Mouse (Mus musculus) forebrain, embryonic 14.5 days (tissue): ENCODE measurements at regions not wholly inside any gene's neighbourhood (a gene's known extent, or its start where the extent isn't known, plus 50 kb on each side); places are given as distances from the start of the nearest gene placed in this dataset.
A peak's percentile ranks its signal among the peaks of the same experiment; 100 is the strongest.

ENCODE experiments used
- ATAC-seq: fragments of 200-750 bp; cut with Nextera tagmentation; 2 replicates; pipeline ENCODE4 v1.8.0; 2017; ENCODE audit warnings: mild to moderate bottlenecking, moderate library complexity
- DNase-seq: peaks from one replicate; pipeline ENCODE4 v3.0.0-alpha.2; 2015; ENCODE audit warnings: low spot score
- H3K27ac ChIP-seq: fragments of 300-500 bp; sonication (generic); 2 replicates; pipeline ENCODE4 v1.5.1; 2014; ENCODE audit warnings: low read depth, mild to moderate bottlenecking, control low read depth, low read length, moderate library complexity
- H3K27me3 ChIP-seq: fragments of 300-500 bp; sonication (generic); replicated peaks from 2 replicates; pipeline ENCODE4 v1.6.1; 2014; ENCODE audit warnings: low read length, control low read depth, mixed read lengths; ENCODE audit not compliant: control insufficient read depth, insufficient read depth
- H3K36me3 ChIP-seq: fragments of 300-500 bp; sonication (generic); 2 replicates; pipeline ENCODE4 v1.6.1; 2014; ENCODE audit warnings: low read length, control low read depth; ENCODE audit not compliant: control insufficient read depth, insufficient read depth
- H3K4me1 ChIP-seq: fragments of 300-500 bp; sonication (generic); 2 replicates; pipeline ENCODE4 v1.6.1; 2014; ENCODE audit warnings: antibody characterized with exemption, low read length, control low read depth; ENCODE audit not compliant: control insufficient read depth, insufficient read depth
- H3K4me2 ChIP-seq: fragments of 300-500 bp; sonication (generic); 2 replicates; pipeline ENCODE4 v1.6.1; 2014; ENCODE audit warnings: mild to moderate bottlenecking, control low read depth, low read length
- H3K4me3 ChIP-seq: fragments of 300-500 bp; sonication (generic); 2 replicates; pipeline ENCODE4 v1.5.1; 2014; ENCODE audit warnings: low read depth, low read length, control low read depth
- H3K9ac ChIP-seq: fragments of 300-500 bp; sonication (generic); 2 replicates; pipeline ENCODE4 v1.6.1; 2014; ENCODE audit warnings: mild to moderate bottlenecking, low read length, control low read depth, moderate library complexity
- H3K9me3 ChIP-seq: fragments of 300-500 bp; sonication (generic); replicated peaks from 2 replicates; pipeline ENCODE4 v1.6.1; 2016; ENCODE audit warnings: low read length, control low read depth, mixed read lengths; ENCODE audit not compliant: control insufficient read depth
- WGBS: fragments of 180-500 bp; shearing (Covaris S2); extraction: QIAGEN DNeasy Blood & Tissue Kit; methylation state at CpG from one replicate; pipeline ENCODE4 v1.1.7; 2014; 5-methylcytosine and 5-hydroxymethylcytosine counted together

DNA sequence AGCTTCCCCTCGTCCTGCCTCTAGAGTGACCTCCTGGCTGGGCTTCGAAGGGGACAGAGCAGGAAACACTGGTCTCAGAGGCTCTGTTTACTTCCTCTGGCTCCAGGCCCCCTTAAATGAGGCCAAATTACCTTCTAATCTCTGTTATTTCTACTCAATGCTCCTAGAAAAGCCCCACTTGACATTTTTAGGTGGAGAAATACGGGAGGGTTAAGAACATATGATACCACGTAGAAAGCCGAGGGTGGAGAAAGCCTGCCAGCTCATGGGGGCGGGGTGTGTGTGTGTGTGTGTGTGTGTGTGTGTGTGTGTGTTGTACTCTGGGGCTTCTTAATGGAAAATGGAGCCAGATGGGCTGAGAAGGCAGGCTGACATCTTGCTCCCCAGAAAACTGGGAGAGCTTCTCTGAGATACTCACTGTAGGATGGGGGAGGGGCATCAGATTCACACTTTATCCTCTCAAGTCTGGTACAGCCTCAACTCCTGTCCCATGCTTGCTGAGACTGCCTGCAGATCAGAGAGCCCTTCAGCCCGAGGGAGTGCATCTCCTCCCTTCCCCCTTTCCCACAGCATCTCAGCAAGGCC, 273.5 kb downstream of the Matn1 start:
- Histone ChIP-seq H3K4me2 (no peak overlapping the region), H3K36me3 (no peaks in the 10 kb centered on the region), H3K27ac (peak overlapping the region; percentile 33; the same call in 1 of the 2 replicates), H3K9me3 (no peaks in the 10 kb centered on the region), H3K4me1 (peaks cover 2% of the 10 kb centered on the region; the same call in 1 of the 2 replicates), H3K27me3 (no peaks in the 10 kb centered on the region), H3K9ac (no peak overlapping the region), H3K4me3 (no peak overlapping the region)
- 54% methylated on average over 7 of the region's 7 CpGs for WGBS
- ATAC-seq (peak; percentile 44; the same call in 1 of the 2 replicates), DNase-seq (peak; percentile 76)

DNA sequence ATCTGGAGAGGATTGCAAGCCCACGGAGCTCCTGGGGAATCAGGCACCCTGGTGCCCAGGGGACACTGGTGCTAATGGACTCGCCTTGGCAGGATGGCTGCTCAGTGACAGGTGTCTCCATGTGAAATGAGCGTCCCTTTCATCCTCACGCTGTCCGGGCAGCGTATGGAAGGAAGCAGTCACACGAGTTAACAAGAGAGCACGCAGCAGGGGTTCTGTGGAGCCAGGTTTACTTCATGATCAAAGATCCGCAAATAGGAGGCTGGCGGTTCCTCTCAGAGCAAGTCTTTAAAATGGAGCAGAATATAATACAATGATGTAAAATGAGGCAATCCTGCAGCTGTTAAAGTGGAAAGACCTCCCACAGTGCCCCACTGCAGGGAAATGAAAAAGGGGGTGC, 276.8 kb downstream of the Matn1 start:
- H3K36me3 ChIP-seq: no peaks in the 10 kb centered on the region
- no peak overlapping the region for H3K4me3 ChIP-seq
- no peak overlapping the region for H3K9ac ChIP-seq
- H3K9me3 ChIP-seq: no peaks in the 10 kb centered on the region
- no peaks in the 10 kb centered on the region for H3K27me3 ChIP-seq
- ATAC-seq: no peak
- no peak overlapping the region for H3K4me2 ChIP-seq
- H3K27ac ChIP-seq: no peak overlapping the region
- peak; percentile 67 for DNase-seq
- H3K4me1 ChIP-seq: peaks cover 2% of the 10 kb centered on the region; the same call in 1 of the 2 replicates
- WGBS: 53% methylated on average over 10 of the region's 10 CpGs

DNA sequence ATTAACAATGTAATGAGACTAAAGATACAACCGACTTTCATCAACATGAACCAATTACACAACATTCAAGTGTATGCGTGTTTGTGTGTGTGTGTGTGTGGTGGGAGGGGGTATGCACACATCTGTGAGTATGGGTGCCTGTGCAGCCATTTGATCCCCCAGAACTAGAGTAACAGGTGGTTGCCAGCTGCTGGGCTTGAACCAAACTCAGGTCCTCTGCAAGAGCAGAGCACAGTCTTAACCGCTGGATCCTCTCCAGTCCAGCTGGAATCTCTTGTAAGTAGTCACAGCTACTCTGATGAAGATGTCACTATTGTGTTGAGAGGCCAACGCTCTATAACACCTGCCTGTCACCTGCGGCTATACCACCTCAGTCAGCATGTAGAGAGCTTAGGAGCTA, 286.2 kb downstream of the Matn1 start:
- Histone ChIP-seq H3K27ac (no peak overlapping the region), H3K36me3 (no peaks in the 10 kb centered on the region), H3K9ac (no peak overlapping the region), H3K4me1 (no peaks in the 10 kb centered on the region), H3K9me3 (no peaks in the 10 kb centered on the region), H3K4me3 (no peak overlapping the region), H3K27me3 (no peaks in the 10 kb centered on the region), H3K4me2 (no peak overlapping the region)
- ATAC-seq (no peak), DNase-seq (no peak)
- 89% methylated on average over 5 of the region's 5 CpGs for WGBS

DNA sequence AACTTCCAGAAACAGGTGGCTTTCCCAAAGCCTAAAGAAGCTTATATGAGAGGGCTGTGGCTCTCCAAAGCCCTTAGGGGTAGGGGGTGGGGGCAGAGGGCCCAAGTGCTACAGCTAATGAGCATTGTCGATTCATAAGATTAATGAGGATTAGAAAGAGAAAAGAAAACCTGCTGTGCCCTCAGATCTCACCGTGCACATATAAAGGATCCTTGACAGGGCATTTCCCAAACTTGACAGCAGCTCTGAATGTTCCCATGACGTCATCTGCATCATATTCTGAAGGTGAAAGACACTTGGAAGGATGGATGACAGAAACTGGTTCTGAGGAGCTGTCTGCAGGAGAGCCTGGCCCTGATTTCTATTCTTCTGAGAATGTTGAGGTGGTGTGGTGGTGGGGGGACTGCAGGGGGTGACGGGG, 292.4 kb downstream of the Matn1 start:
- no peaks in the 10 kb centered on the region for H3K36me3 ChIP-seq
- H3K27me3 ChIP-seq: no peaks in the 10 kb centered on the region
- no peak overlapping the region for H3K4me2 ChIP-seq
- H3K9me3 ChIP-seq: no peaks in the 10 kb centered on the region
- peak; percentile 83 for ATAC-seq
- peak; percentile 95 for DNase-seq
- no peak overlapping the region for H3K9ac ChIP-seq
- peaks cover 22% of the 10 kb centered on the region for H3K4me1 ChIP-seq
- peak overlapping the region; percentile 86 for H3K27ac ChIP-seq
- WGBS: 5% methylated on average over 4 of the region's 4 CpGs
- H3K4me3 ChIP-seq: no peak overlapping the region

DNA sequence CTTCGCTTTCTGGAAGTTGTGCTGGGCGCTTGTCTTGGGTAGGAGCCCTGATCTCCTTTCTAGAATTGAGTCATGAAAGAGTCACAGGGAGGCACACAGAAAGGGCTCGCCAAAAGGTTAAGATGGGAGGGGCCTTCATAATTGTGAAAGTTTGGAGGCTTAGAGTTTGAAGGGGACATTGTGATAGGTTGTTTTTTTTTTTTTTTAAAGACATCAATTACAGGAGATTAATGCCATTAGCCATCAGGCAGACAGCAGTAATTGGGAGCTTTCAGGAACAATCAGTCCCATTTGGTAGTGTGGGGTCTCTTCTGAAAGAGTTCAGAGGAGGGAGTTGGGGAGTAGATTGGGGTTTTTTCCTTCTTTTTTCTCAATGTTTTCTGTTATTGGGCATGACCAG, 294.4 kb downstream of the Matn1 start:
- WGBS: 7% methylated on average over 3 of the region's 3 CpGs
- DNase-seq (peak; percentile 80), ATAC-seq (no peak)
- Histone ChIP-seq H3K27ac (peak overlapping the region; percentile 86), H3K4me1 (peaks cover 29% of the 10 kb centered on the region), H3K9me3 (no peaks in the 10 kb centered on the region), H3K4me2 (no peak overlapping the region), H3K36me3 (no peaks in the 10 kb centered on the region), H3K9ac (no peak overlapping the region), H3K4me3 (no peak overlapping the region), H3K27me3 (no peaks in the 10 kb centered on the region)

DNA sequence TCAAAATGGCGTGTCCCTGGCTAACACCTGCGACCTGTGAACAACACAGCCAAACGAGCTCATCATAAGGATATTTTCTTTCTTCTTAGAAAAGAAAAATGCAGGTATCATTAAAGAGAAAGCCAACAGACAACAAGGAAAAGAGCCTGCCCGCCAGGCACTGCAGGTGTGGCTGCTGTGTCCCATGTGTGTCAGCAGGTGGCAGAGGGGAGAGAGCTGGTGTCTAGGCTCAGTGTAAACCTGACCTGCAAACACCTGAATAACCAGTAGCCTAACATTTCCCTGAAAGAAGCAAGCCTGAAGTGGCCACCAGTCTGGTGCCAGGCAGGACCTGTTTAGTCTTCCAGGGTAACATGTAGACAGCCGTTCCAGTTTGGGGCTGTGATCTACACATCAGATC, 294.9 kb downstream of the Matn1 start:
- no peak overlapping the region for H3K4me3 ChIP-seq
- H3K36me3 ChIP-seq: no peaks in the 10 kb centered on the region
- DNase-seq: no peak
- no peaks in the 10 kb centered on the region for H3K27me3 ChIP-seq
- no peak overlapping the region for H3K4me2 ChIP-seq
- no peak for ATAC-seq
- H3K9ac ChIP-seq: no peak overlapping the region
- 30% methylated on average over 5 of the region's 5 CpGs for WGBS
- peaks cover 33% of the 10 kb centered on the region for H3K4me1 ChIP-seq
- peak overlapping the region; percentile 79 for H3K27ac ChIP-seq
- no peaks in the 10 kb centered on the region for H3K9me3 ChIP-seq

DNA sequence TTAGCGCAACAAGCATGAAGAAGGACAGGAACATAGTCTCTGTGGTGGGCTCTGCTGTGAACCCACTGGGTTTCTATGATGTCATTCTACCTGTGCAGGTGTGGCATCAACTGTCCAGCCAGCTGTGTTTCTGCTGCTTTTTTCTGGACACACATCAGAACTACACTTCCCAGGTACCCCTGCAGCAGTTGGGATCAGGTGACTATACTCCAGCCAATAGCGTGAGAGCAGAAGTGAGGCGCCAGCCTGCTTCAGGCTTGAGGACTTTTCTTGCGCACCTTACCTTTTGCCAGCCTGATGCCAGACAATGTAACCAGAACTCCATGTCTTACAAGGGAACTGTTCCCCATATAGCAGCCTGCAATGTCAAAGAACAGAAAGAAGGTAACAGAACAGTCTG, 296.3 kb downstream of the Matn1 start:
- DNase-seq: no peak
- H3K27me3 ChIP-seq: no peaks in the 10 kb centered on the region

DNA sequence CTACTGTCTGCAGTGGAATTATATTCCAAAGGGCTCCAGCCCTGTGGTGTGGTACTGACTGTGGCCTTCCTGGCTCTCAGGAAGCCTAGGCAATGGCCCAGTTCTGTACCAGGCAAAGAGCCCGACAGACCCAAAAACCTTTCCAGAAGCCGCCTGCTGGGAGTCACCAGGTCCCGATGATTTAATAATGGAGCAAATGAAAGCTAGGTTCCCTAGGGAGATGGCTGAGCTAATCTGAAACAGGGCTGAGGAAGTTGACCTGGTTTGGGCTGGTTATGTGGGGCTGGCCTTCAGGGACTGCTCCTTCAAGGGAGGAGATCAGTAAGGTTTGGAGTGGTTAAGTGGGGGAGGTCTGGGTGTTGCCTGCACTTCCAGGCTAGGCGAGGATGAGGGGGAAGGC, 298.1 kb downstream of the Matn1 start:
- no peak overlapping the region for H3K4me3 ChIP-seq
- no peaks in the 10 kb centered on the region for H3K36me3 ChIP-seq
- no peak for DNase-seq
- H3K27me3 ChIP-seq: no peaks in the 10 kb centered on the region
- H3K27ac ChIP-seq: peak overlapping the region; percentile 96
- no peak overlapping the region for H3K4me2 ChIP-seq
- no peak for ATAC-seq
- WGBS: 83% methylated on average over 4 of the region's 4 CpGs
- no peak overlapping the region for H3K9ac ChIP-seq
- no peaks in the 10 kb centered on the region for H3K9me3 ChIP-seq
- peaks cover 33% of the 10 kb centered on the region for H3K4me1 ChIP-seq

More for the DNA sequence above, 296.3 kb downstream of the Matn1 start:
- 95% methylated on average over 4 of the region's 4 CpGs for WGBS
- Histone ChIP-seq H3K4me1 (peaks cover 40% of the 10 kb centered on the region), H3K36me3 (no peaks in the 10 kb centered on the region), H3K9me3 (no peaks in the 10 kb centered on the region), H3K27ac (no peak overlapping the region), H3K4me3 (no peak overlapping the region), H3K4me2 (no peak overlapping the region), H3K9ac (no peak overlapping the region)
- no peak for ATAC-seq

DNA sequence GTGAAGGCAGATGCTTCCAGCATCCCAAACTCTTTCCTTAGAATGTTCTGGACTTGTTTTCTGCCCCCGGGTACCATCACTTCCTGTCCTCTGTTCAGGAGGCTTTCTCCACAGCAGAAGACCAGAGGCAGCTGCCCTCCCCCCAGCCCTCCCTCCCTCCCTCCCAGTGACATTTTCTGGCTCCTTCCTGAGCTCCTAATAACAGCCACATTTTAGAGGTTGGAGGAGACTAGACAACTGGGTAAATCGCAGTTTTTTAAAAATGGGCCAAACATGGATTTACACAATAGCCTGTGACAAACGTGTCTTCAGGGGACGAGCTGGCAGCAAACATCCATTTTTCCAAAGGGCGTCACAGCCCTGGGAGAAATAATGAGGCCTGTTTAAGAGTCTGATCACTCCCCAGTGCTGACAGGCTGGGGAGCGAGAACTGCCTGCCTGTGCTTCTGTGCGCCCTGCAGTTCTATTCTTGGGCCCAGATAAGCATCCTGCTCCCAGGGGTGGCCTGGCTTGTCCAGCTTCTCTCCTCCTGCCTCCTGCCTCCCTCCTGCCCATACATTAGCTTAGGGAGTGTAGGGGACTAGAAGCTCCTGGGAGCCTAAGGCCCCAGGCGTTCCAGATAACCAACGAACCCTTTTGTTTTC, 299.7 kb downstream of the Matn1 start:
- H3K9me3 ChIP-seq: no peaks in the 10 kb centered on the region
- H3K4me2 ChIP-seq: no peak overlapping the region
- H3K9ac ChIP-seq: peak overlapping the region; percentile 35; the same call in 1 of the 2 replicates
- no peak overlapping the region for H3K4me3 ChIP-seq
- peak overlapping the region; percentile 96 for H3K27ac ChIP-seq
- no peaks in the 10 kb centered on the region for H3K36me3 ChIP-seq
- ATAC-seq (peak; percentile 89), DNase-seq (peak; percentile 90)
- WGBS: 2% methylated on average over 9 of the region's 9 CpGs
- H3K27me3 ChIP-seq: no peaks in the 10 kb centered on the region
- H3K4me1 ChIP-seq: peaks cover 23% of the 10 kb centered on the region
